Mouse (Mus musculus): ENCODE data around the gene Vwa7.
"Not testable (repeated sequence)": the region's sequence is repeated elsewhere in the genome, so short reads cannot be mapped to it uniquely, and the experiment has no call there.

The Vwa7 gene

DNA sequence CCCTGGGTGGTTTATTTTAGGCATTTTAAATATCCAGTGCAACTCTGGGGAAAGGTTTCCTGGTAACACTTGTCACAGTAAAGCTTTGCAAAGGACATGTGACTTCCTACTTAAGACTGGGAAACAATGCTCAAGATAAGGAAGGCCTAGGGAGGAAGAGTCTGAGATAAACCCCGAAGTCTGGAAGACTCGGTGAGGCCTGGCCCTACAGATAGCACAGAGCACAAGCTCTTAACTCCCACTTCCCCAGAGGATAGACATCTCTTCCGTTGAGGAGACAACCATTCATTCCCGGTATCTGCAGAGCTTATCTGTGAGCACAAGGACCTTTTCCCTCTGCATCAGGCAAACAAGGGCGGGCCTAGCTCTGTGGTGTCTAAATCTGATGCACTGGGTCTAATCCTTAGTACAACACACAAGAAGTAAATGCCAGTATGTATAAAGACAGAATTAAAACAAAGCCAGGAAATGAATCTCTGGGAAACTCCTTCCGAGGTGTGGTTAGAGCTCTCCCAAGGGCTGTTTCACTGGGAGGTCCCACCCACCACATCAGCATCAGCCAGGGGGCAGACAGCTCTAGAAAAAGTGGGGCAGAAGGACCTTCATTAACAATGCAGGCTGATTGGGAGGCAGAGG lies 5.6 kb downstream of the Vwa7 start:
- no peak for DNase-seq (ENCODE audit: low spot score in 2 of 2)

DNA sequence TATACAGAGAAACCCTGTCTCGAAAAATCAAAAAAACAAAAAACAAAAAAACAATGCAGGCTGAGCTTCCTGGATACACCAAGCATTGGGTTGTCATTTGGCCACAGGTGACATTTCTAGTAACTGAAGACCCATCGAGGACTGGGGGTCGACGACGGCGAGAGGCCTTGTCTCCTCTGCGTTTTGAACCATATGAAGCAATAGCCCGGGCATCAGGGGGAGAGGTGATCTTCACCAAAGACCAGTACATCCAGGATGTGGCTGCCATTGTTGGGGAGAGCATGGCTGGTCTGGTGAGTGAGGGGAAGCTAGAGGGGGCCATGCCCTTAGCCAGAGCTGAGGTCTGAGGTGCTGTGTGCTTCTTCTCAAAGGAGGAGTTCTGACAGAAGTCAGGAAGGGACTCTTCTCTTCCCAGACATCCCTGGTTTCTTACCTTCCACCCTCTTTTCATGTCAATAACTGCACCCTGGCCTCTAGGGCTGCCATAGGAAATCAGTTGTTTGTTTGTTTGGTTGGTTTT lies 6.2 kb downstream of the Vwa7 start:
- DNase-seq (ENCODE audit: low spot score in 2 of 2) = no peak

DNA sequence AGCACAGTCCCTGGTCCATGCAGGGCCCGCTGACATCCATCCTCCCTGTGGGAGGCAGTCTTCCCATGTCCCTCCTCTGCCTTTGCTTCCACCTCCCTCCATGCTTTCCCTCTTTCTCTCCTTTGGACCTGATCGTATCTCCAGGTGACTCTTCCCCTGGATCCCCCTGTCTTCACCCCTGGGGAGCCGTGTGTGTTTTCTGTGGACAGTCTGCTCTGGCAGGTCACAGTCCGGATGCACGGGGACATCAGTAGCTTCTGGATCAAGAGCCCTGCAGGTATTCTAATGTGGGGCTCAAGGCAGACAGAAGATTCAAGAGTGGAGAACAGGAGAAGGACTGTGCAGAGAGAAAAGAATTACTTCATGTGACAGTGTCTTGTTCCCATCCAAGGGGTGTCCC lies 6.8 kb downstream of the Vwa7 start:
- DNase-seq (ENCODE audit: low spot score in 2 of 2) = no peak

DNA sequence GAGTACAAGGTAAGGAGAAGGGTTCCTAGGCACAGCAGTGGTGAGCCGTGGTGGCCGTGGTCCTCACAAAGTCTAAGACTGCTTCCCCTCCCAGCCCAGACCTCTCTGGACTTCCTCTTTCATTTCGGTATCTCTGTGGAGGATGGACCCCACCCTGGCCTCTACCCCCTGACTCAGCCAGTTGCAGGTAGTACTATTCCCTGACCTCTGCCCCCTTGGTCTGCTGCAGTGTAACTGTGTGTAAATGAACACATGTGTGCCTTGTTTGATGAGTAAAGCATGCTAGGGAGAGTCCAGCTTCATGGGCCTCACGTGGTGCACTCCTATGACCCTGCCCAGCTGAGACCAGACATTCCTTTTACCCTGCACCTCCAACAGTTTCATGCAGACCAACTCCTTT lies 7.4 kb downstream of the Vwa7 start:
- no peak for DNase-seq (ENCODE audit: low spot score in 2 of 2)

DNA sequence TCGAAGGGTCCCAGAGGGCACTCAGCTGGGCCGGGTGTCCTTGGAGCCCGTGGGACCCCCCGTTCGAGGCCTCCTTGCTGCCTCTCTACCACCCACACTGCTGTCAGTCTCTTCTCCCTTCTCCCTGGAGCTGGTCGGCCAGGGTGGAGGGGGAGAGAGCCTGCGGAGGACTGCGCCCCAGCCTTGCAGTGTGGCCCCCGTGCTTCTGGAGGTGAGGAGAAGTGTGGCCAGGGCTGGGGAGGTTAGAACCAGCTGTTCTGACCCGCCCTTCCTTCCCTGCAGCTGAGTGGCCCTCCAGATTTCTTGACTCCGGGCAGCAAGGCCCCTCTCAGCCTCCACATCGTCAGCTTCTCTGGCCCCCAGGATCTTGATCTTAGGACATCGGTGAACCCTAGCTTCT lies 7.9 kb downstream of the Vwa7 start:
- no peak for DNase-seq (ENCODE audit: low spot score in 2 of 2)

DNA sequence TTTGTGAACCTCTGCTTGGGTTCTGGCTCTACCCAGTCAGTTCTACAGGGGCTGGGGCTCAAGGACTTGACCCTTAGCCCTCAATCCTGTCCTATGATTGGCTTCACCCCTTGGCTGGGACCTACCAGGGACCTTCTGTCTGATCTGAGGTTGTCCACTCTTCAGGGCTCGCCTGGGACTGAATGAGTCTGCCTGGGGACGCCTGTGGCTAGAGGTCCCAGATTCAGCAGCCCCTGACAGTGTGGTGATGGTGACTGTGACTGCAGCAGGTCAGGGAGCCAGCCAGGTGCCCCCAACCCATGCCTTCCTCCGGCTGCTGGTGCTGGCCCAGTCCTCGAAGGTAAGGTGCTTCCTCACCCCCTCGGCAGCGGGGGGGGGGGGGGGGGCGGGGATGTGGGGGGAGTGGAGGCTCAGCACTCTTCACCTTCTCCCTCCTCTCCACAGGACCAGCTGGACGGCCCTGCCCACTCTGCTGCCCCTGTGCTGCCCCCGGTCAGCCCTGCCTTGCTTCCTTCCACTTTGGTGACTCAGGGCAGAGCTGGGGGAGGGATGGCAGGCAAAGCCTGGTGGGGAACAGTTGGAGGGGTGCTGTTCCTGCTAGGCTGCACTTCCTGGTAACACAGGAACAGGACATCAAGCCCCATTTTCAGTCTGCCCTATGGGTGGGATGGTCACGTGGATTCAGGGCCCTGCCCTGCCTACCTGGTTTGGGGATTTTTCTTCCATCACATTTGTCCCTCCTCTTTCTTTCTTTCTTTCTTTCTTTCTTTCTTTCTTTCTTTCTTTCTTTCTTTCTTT lies 8.5 kb downstream of the Vwa7 start:
- no peak for DNase-seq (ENCODE audit: low spot score in 2 of 2)

DNA sequence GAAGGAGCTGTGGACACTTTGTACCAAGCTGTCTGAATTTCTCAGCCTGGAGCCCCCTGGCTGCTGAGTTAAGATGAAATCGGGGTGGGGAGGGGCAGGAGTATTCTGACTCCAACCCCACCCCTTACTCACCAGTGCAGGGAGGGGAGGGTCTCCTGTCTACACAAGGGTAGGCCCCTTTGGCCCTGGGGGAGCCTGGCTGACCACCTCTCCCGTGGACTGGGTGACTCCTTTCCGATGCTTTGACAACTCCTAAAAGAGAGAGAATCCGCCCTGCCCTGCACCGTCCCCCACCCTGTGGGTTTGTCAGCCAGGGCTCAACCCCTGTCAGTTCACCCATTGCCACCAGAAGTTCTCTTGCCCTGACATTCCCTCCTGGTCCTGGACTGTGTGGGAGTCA lies 9.8 kb downstream of the Vwa7 start:
- no peak for DNase-seq (ENCODE audit: low spot score in 2 of 2)

DNA sequence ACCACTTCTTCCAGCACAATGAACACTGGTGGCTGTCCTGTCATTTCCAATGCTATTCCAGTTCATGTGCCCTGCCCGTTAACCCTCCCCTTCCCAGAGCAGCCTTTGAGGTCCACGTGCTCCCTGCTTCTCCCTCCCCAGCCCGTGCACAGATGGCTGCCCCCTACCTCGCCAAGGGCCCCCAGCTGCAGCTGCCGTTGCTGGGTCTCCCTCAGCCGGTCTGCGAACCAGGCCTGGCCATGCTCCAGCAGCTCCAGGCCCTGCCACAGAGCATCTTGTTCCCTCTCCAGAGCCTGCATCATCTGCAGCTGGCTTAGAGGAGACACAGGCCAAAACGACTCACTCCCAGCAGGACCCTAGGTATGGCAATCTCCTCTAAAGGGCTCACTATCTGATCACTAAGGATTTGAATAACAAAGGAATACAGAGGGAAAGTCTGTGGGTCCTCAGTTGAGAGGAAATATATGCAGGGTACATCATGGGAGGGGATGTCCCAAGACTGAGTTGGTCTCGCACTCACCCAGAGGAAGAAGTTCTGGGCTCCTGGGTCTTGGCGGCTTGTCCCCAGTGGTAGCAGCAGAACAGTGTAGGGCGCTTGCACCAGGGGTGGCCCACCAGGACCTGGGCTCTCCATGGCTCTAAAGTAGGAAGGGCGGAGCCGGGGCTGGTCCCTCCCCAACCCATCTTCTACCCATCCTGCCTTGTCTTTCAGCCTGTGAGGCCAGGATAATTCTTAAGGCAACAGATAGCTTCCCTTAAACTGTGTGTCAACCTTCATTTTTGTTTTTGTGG lies 11.1 kb downstream of the Vwa7 start, which contains the start of gene Sapcd1:
Gene Sapcd1 (minus strand): TSS at position 740 of the 792 bp plus-strand sequence.
- DNase-seq (ENCODE audit: low spot score in 2 of 2) = peak; percentile 48 to 71

DNA sequence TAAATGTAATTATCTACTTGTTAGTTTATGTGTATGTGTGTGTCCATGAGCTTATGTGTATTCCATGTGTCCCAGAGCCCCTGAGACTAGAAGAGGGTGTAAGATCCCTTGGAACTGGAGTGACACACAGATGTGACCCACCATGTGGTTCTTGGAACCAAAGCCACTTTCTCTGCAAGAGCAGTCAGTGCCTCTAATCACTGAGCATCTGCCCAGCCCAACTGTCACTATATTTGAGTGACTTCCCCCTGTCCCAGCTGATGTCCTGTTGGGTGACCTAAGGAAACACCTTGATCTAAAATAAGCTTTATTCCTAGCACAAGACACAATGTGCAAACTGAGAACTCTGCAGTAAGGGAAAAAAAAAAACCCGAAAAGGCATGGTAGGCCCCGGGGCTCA lies 11.9 kb downstream of the Vwa7 start:
- DNase-seq (ENCODE audit: low spot score in 2 of 2) = no peak

DNA sequence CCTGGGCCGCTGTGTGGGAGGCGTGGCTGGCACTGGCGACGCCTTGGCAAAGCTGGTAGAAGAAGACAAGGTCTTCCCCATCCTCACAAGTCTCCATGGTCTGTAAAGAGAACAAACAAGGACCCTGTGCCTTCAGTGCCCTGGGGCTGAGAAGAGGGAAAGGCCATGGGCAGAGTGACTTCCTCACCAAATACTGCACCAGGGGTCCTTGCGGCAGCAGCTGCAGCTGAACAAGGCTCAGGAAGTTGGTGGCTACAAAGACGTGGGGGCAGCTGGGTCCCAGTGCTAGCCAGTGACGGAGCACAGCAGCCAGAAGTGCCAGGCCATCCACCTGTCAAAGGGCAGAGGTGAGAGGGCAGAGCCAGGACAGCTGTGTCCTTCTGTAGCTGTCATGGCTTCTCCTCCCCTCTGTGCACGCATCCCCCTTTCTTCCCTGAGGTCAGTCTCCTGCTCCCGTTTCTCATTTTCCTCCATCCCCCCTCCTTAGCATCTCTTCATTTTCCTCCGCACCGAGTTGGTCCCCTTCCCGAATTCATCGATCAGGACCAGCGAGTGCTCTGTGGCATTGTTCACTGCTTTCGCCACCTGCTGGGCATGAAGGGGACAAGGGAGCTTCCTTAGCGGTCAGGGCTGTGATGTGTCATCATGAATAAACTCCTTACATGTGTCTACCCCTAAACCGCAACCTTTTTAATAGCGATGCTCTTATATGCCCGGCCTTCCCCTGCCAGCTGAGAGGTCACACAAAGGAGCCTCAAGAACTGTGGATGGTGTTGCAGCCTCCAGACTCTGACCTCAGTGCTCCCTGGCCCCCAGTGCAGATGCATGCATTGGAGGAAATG lies 13.5 kb downstream of the Vwa7 start:
- DNase-seq (ENCODE audit: low spot score in 2 of 2) = no peak

DNA sequence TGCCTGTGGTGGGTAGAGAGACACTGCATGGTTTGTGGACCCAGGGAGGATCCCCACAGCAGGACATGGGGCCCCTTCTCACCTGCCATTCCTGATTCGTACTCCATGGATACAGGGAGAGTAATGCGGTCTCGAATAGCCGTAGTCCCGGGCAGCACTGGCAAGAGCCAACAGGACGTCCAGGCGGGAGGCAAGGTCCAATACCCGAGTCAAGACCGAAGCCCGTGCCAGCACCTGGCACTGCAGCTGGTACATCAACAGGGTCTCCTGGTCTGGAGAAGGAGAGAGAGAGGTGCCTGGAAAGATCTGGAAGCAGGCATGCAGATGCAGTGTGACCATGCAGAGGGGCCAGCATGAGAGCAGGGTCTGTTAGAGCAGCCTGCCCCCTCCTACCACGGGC lies 14.9 kb downstream of the Vwa7 start:
- no peak for DNase-seq (ENCODE audit: low spot score in 2 of 2)

DNA sequence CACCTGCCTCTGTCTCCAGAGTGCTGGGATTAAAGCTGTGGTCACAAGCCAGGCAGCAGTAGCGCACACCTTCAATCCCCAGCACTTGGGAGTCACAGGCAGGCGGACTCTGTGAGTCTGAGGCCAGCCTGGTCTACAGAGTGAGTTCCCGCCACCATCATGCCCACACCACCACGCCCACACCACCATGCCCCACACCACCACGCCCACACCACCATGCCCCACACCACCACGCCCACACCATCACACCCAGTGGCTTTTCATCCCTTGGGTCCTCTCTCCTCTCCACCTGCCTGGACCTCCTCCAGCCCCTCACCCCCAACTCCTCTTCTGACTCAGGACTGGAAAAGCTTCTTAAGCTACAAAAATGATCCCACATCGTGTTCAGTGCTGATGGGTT lies 15.5 kb downstream of the Vwa7 start:
- DNase-seq (ENCODE audit: low spot score in 2 of 2) = no peak

DNA sequence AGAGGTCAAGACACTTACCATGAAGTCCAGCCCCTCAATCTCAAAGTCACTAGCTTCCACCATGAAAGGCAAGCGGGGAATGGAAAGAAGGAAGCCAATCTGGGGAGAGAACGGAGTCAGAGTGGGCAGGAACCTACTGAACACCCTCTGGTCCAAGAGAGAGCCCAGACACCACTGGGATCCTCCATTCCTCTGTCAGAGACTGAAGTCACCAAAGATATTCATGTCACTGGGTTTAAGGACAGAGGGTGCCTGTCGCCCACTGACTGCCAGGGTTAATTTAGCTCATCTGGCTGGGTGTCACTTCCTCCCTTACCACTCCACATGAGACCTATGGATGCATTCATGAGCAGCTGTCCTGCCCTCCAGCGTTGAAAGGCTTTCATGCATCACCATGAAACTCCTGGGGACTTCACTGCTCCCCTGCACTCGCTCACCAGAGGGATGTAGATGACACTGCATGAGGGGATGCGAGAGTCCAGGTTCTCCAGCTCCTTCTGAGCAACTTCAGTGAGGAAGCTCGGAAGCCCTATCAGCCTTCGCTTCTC lies 16.0 kb downstream of the Vwa7 start:
- DNase-seq (ENCODE audit: low spot score in 2 of 2) = no peak

DNA sequence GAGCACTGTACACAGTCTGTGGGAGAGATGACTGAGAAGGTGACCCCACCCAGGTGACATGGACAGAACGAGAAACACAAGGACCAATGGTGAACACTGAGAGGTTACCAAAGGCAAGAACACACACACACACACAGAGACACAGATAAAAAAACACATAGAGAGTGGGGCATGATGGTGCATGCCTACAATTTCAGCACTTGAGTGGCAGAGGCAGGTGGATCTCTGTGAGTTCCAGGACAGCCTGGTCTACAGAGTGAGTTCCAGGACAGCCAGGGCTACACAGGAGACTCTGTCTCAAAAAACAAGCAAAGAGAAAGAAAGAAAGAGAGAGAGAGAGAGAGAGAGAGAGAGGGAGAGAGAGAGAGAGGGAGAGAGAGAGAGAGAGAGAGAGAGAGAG lies 17.3 kb downstream of the Vwa7 start:
- DNase-seq (ENCODE audit: low spot score in 2 of 2) = not testable (repeated sequence)

DNA sequence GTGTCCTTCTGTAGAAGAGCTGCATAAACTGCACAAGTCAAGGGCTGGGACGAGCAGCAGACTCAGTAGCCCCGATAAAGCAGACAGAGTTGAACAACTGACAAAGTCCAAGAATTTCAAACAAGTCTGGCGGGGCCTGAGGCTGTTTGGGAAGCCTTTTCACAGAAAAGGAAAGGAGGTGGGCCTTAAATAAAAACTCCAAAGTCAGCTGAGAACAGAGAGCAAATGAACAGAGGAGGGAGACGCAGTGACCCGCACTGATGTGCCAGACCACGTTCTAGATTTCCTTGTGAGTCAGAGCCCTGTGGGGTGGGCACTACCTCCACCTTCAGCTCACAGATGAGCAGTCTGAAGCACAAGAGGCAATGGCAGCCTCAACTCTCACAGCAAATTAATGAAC lies 18.5 kb downstream of the Vwa7 start:
- no peak for DNase-seq (ENCODE audit: low spot score in 2 of 2)

DNA sequence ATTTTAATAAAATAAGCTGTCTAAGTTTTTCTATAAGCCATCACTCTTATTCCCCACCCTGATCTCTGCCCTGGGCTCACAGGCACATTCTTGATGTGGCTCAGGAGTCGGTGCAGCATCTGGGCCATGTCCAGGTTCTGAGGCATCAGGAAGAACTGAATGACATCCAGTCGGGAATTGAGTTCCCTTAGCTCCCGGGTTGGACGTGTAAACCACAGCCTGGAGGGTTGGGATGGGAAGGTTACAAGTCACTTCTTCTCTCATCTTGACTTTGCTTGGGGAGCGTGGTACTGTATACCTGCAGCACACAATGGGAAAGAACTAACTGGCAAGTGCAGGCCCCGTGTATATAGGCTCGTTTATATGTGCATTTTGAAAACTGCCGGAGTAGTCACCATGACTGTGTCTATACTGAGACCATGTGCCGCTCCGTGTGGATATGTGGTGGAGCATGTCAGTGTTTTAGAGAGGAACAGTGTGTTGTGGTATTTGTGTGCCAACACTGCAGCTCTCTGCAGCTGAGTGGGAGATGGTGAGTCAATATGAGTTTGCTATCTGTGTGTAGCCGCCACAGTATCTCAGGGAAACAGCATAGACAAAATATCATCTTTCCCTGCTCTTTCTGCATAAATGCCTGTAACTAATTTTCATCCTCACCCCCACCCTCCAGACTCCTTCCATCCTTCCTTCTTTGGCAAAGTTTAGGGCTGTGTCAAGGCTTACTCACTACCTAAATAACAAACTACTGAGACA lies 22.9 kb downstream of the Vwa7 start:
- no peak for DNase-seq (ENCODE audit: low spot score in 2 of 2)

DNA sequence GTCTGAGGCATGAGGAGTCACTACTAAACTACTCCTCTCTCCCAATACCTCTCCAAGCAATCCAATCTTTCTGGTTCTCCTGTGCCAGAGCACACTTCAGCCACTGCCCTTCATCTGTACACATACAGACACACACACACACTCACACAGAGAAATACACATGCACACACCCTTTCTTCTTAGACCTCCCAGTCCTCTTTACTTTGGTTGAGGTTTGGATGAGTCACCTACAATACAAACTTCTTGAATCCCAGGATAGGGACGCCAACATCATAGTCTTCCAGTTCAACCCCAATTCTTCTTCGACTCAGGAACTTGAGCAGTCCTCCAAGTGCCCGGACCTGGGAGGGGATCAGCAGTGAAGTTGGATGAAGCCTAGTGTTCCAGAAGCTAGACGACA lies 27.4 kb downstream of the Vwa7 start:
- DNase-seq (ENCODE audit: low spot score in 2 of 2) = no peak

DNA sequence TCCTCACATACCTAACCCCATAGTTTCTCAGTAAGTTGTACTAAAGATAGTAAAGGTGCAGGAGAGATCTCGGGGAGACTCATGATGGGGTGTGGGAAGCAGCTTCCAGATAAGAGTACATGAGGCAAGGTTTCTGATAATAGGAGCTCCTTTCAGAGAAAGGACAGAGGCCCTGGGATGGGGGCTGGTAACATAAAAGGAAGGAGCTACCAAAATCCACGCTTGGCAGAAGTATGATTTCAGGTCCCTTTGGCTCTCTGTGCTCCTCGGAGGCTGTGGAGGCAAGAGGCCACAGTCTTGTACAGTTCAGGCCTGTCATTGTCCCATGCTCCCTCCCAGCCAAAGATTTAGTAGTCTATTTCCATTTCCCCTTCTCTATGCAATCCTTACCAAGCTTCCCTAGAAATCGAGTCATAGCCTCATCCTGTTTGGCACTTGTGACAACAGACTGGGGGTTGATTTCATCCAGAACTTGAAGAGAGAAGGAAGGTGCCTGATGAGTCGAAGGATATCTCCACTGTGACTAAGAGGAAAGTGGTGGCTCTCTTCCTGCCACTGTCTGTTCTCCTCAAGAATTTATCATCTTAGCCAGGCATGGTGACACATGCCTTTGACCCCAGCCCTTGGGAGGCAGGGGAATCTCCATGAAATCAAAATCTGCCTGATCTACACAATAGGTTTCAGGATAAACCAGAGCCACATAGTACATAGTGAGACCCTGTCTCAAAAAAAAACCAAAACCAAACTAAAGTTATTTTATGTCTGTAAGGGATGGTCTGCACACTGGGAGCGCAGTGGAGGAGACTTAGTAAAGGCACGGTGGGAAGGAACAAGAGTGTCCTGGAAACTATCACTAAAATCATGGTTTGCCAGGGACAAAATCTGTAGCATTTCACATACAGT lies 28.8 kb downstream of the Vwa7 start:
- DNase-seq (ENCODE audit: low spot score in 2 of 2) = no peak
